Mouse (Mus musculus): Measurements from ENCODE around the gene Arhgap15. TPM values are rescaled to one million over a fixed set of nuclear protein-coding genes. Genes with fewer than 3 reads are reported as not detected.

Arhgap15 gene
- total and polyA plus RNA-seq, 2 experiments from 2014 or later: 1.2 to 2.0 TPM

DNA sequence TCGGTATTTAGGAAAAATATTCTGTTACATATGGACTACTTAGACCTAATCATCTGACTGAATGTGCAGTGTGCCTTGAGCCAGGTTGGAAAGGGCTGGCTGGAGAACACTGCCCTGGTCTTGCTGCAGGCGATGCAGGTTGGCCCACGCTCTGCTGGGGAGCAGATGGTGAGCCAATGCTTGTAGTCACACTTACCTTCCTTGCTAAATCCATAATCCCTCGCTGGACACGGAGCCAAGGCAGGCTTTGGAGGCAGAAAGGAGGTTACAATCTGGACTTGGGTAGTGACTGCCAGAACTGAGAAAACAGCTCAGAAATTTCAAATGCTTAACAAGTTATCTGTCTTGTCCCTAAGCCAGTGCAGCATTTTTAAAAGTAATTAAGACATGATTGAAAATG is 241.2 kb downstream of the Arhgap15 start:
- peak; percentile 86 for DNase-seq
- whole genome bisulfite sequencing: 37% methylated on average over 5 of the region's 5 CpGs
- peak overlapping the region; percentile 82 for H3K27ac ChIP-seq (ENCODE audit: low read depth, low read length)
- H3K4me2 ChIP-seq (ENCODE audit: low read depth): no peak overlapping the region
- no peaks in the 10 kb centered on the region for H3K9me3 ChIP-seq (ENCODE audit: low read length)
- peak; percentile 86 for ATAC-seq
- TF ChIP-seq CTCF (IDR thresholded peaks at IDR 0.05; ENCODE audit: low read depth): no peak
- H3K36me3 ChIP-seq (ENCODE audit: insufficient read depth): no peaks in the 10 kb centered on the region
- peak overlapping the region; percentile 26; the same call in 1 of the 2 replicates for H3K9ac ChIP-seq
- no peak overlapping the region for H3K4me3 ChIP-seq (ENCODE audit: low read depth, low read length)
- no peaks in the 10 kb centered on the region for H3K27me3 ChIP-seq (ENCODE audit: insufficient read depth, low read length)
- H3K4me1 ChIP-seq (ENCODE audit: insufficient read depth): 0 out of 2 replicates have a peak, but pooled peaks cover 8% of the 10 kb centered on the region

DNA sequence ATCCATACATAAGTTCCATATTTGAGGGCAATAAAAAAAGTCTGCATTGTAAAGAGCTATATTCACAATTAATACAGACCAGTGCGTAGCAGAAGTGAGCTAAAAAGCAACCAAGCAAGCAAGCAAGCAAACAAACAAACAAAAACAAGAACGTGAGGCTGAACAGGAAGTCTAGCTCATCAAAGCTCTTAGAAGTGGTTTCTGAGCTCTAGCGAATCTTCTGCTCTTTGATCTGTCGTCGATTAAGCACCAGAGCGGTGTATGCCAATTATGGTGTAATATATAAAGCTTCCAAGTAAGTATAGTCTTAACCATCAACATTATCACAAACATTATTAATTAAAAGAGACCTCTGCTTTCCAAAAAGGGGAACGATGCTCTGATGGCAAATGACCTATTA is 243.9 kb downstream of the Arhgap15 start:
- 73% methylated on average over 7 of the region's 7 CpGs for WGBS

GRCm38 (mm10) chr2:44002454-44002853 is 253.8 kb downstream of the Arhgap15 start:
- ATAC-seq (no peak), DNase-seq (no peak)
- TF ChIP-seq CTCF (IDR thresholded peaks at IDR 0.05; ENCODE audit: low read depth): no peak
- H3K36me3 ChIP-seq (ENCODE audit: insufficient read depth): no peaks in the 10 kb centered on the region
- H3K4me1 ChIP-seq (ENCODE audit: insufficient read depth): no peaks in the 10 kb centered on the region
- H3K27me3 ChIP-seq (ENCODE audit: insufficient read depth, low read length): no peaks in the 10 kb centered on the region
- H3K4me3 ChIP-seq (ENCODE audit: low read depth, low read length): no peak overlapping the region
- H3K9ac ChIP-seq: no peak overlapping the region
- WGBS: 83% methylated on average over 1 of the region's 1 CpGs
- H3K9me3 ChIP-seq (ENCODE audit: low read length): no peaks in the 10 kb centered on the region
- H3K27ac ChIP-seq (ENCODE audit: low read depth, low read length): no peak overlapping the region
- H3K4me2 ChIP-seq (ENCODE audit: low read depth): no peak overlapping the region

More for the DNA sequence above, 243.9 kb downstream of the Arhgap15 start:
- Histone ChIP-seq H3K4me2 (ENCODE audit: low read depth) (no peak overlapping the region), H3K36me3 (ENCODE audit: insufficient read depth) (no peaks in the 10 kb centered on the region), H3K27me3 (ENCODE audit: insufficient read depth, low read length) (no peaks in the 10 kb centered on the region), H3K27ac (ENCODE audit: low read depth, low read length) (no peak overlapping the region), H3K4me1 (ENCODE audit: insufficient read depth) (0 out of 2 replicates have a peak, but pooled peaks cover 3% of the 10 kb centered on the region), H3K9ac (no peak overlapping the region), H3K4me3 (ENCODE audit: low read depth, low read length) (no peak overlapping the region), H3K9me3 (ENCODE audit: low read length) (no peaks in the 10 kb centered on the region)
- ATAC-seq (no peak), DNase-seq (no peak)
- TF ChIP-seq CTCF (IDR thresholded peaks at IDR 0.05; ENCODE audit: low read depth): no peak

DNA sequence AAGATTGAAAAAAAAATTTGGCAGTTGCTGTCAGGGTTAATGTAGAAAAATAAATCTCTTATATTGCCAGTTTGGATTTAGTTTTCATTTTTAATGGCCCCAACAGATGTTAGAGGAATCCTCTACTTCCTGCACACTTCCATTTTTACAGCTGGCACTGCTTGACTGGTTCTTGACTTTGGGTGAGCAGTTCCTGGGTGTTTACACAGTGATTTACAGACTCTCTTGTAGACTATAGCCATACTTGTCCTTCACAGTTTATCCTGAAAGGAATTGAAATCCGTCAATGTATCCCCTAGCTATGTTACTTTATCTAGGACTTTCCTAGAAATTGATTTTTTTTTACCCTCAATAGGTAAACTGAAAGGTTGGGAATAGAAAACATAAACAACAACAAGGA is 261.6 kb downstream of the Arhgap15 start:
- no peaks in the 10 kb centered on the region for H3K4me1 ChIP-seq (ENCODE audit: insufficient read depth)
- no peak for DNase-seq
- H3K27me3 ChIP-seq (ENCODE audit: insufficient read depth, low read length): no peaks in the 10 kb centered on the region
- H3K27ac ChIP-seq (ENCODE audit: low read depth, low read length): no peak overlapping the region
- H3K9ac ChIP-seq: no peak overlapping the region
- no peak overlapping the region for H3K4me3 ChIP-seq (ENCODE audit: low read depth, low read length)
- 82% methylated on average over 1 of the region's 1 CpGs for WGBS
- H3K9me3 ChIP-seq (ENCODE audit: low read length): no peaks in the 10 kb centered on the region
- no peak overlapping the region for H3K4me2 ChIP-seq (ENCODE audit: low read depth)
- TF ChIP-seq CTCF (IDR thresholded peaks at IDR 0.05; ENCODE audit: low read depth): no peak
- no peak for ATAC-seq
- no peaks in the 10 kb centered on the region for H3K36me3 ChIP-seq (ENCODE audit: insufficient read depth)

- ATAC-seq (no peak), DNase-seq (no peak)
- no peaks in the 10 kb centered on the region for H3K27me3 ChIP-seq (ENCODE audit: insufficient read depth, low read length)
Measured at GRCm38 (mm10) chr2:44013388-44013787, 264.8 kb downstream of the Arhgap15 start.

GRCm38 (mm10) chr2:44016720-44017119 is 268.1 kb downstream of the Arhgap15 start:
- Histone ChIP-seq H3K27ac (ENCODE audit: low read depth, low read length) (no peak overlapping the region), H3K4me1 (ENCODE audit: insufficient read depth) (no peaks in the 10 kb centered on the region), H3K9ac (no peak overlapping the region), H3K9me3 (ENCODE audit: low read length) (no peaks in the 10 kb centered on the region), H3K27me3 (ENCODE audit: insufficient read depth, low read length) (no peaks in the 10 kb centered on the region), H3K4me2 (ENCODE audit: low read depth) (no peak overlapping the region), H3K36me3 (ENCODE audit: insufficient read depth) (no peaks in the 10 kb centered on the region), H3K4me3 (ENCODE audit: low read depth, low read length) (no peak overlapping the region)
- no peak for TF ChIP-seq CTCF (IDR thresholded peaks at IDR 0.05; ENCODE audit: low read depth)
- DNase-seq: no peak
- no peak for ATAC-seq
- 55% methylated on average over 3 of the region's 3 CpGs for WGBS

More at GRCm38 (mm10) chr2:44013388-44013787, 264.8 kb downstream of the Arhgap15 start:
- 74% methylated on average over 5 of the region's 5 CpGs for WGBS
- no peak for TF ChIP-seq CTCF (IDR thresholded peaks at IDR 0.05; ENCODE audit: low read depth)
- Histone ChIP-seq H3K9ac (no peak overlapping the region), H3K4me1 (ENCODE audit: insufficient read depth) (no peaks in the 10 kb centered on the region), H3K36me3 (ENCODE audit: insufficient read depth) (no peaks in the 10 kb centered on the region), H3K9me3 (ENCODE audit: low read length) (no peaks in the 10 kb centered on the region), H3K27ac (ENCODE audit: low read depth, low read length) (no peak overlapping the region), H3K4me3 (ENCODE audit: low read depth, low read length) (no peak overlapping the region), H3K4me2 (ENCODE audit: low read depth) (no peak overlapping the region)

- Histone ChIP-seq H3K4me1 (ENCODE audit: insufficient read depth) (no peaks in the 10 kb centered on the region), H3K4me2 (ENCODE audit: low read depth) (no peak overlapping the region), H3K9me3 (ENCODE audit: low read length) (no peaks in the 10 kb centered on the region), H3K9ac (no peak overlapping the region), H3K36me3 (ENCODE audit: insufficient read depth) (no peaks in the 10 kb centered on the region), H3K27ac (ENCODE audit: low read depth, low read length) (no peak overlapping the region), H3K4me3 (ENCODE audit: low read depth, low read length) (no peak overlapping the region), H3K27me3 (ENCODE audit: insufficient read depth, low read length) (no peaks in the 10 kb centered on the region)
- TF ChIP-seq CTCF (IDR thresholded peaks at IDR 0.05; ENCODE audit: low read depth): no peak
- 58% methylated on average over 14 of the region's 14 CpGs for WGBS
- DNase-seq (no peak), ATAC-seq (no peak)
Measured at GRCm38 (mm10) chr2:44017405-44018026, 268.9 kb downstream of the Arhgap15 start.

Measured in forebrain, postnatal 0 days (tissue).